Mouse (Mus musculus): ENCODE data around the gene Adcy2. TPM values are rescaled to one million over a fixed set of nuclear protein-coding genes. Genes with fewer than 3 reads are reported as not detected.

Adcy2 gene
- polyA plus RNA-seq, 1 experiment = not detected

DNA sequence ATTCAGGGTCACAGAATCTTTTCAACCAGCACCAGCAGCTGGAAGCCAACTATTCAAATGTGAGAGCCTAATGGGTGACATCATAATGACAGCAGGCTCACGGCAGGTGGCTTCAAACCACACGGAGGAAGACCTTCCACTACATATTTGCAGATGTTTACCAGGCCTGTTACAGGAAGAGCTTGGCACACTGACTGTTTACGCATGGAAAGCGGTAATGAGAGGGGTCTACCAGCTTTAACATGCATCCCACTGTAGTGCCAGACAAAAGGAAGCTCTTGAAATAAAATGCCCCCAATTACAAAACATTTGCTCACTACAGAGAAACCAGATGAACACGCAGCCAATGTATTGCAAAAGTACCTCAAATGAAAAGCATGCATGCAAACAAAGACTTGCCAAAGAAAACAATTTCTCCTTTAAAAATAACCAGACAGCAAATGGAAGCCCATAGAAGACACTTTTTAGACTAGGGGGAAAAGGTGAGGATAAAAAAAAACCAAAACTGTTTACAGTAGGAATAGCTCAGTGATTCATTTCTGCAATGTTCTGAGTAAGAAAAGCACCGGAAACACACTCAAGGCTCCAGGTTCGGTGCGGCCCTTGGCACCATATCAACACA lies 163.8 kb downstream of the Adcy2 start:
- no peak for TF ChIP-seq MYOG (IDR thresholded peaks at IDR 0.05; ENCODE audit: control insufficient read depth, extremely low read depth, insufficient read length)
- no peak for TF ChIP-seq FOSL1 (IDR thresholded peaks at IDR 0.05; ENCODE audit: insufficient read depth, low read length, poor library complexity, severe bottlenecking)
- no peak for TF ChIP-seq USF1 (IDR thresholded peaks at IDR 0.05; ENCODE audit: low read depth)
- no peak for TF ChIP-seq CEBPB (IDR thresholded peaks at IDR 0.05; ENCODE audit: low read depth)
- no peak for TF ChIP-seq MAX (IDR thresholded peaks at IDR 0.05)
- TF ChIP-seq CTCF (IDR thresholded peaks at IDR 0.05; ENCODE audit: control insufficient read depth, insufficient read depth, insufficient read length) = no peak
- TF ChIP-seq MYOD1 (IDR thresholded peaks at IDR 0.05; ENCODE audit: control insufficient read depth, insufficient read length, low read depth) = no peak
- H3K36me3 ChIP-seq (ENCODE audit: control insufficient read depth, insufficient read depth) = no peaks in the 10 kb centered on the region

GRCm38 (mm10) chr13:68832141-68832540 lies 167.2 kb downstream of the Adcy2 start:
- no peak overlapping the region for H3K4me3 ChIP-seq (ENCODE audit: insufficient read depth, poor library complexity, severe bottlenecking)
- no peaks in the 10 kb centered on the region for H3K79me3 ChIP-seq (ENCODE audit: low read depth)
- H3K36me3 ChIP-seq (ENCODE audit: control insufficient read depth, insufficient read depth) = no peaks in the 10 kb centered on the region
- no peak for TF ChIP-seq MAX (IDR thresholded peaks at IDR 0.05)
- TF ChIP-seq MYOD1 (IDR thresholded peaks at IDR 0.05; ENCODE audit: control insufficient read depth, insufficient read length, low read depth) = no peak
- TF ChIP-seq CTCF (IDR thresholded peaks at IDR 0.05; ENCODE audit: control insufficient read depth, insufficient read depth, insufficient read length) = no peak
- TF ChIP-seq USF1 (IDR thresholded peaks at IDR 0.05; ENCODE audit: low read depth) = no peak
- no peak for TF ChIP-seq CEBPB (IDR thresholded peaks at IDR 0.05; ENCODE audit: low read depth)
- TF ChIP-seq MYOG (IDR thresholded peaks at IDR 0.05; ENCODE audit: control insufficient read depth, extremely low read depth, insufficient read length) = no peak
- no peak for TF ChIP-seq FOSL1 (IDR thresholded peaks at IDR 0.05; ENCODE audit: insufficient read depth, low read length, poor library complexity, severe bottlenecking)
- H3ac ChIP-seq (ENCODE audit: control insufficient read depth, insufficient read length, low read depth) = no peak overlapping the region
- H3K79me2 ChIP-seq (ENCODE audit: control insufficient read depth, insufficient read depth) = no peaks in the 10 kb centered on the region
- no peaks in the 10 kb centered on the region for H3K27me3 ChIP-seq (ENCODE audit: control insufficient read depth, insufficient read depth, insufficient read length)

More for the DNA sequence above, 163.8 kb downstream of the Adcy2 start:
- H3K4me3 ChIP-seq (ENCODE audit: insufficient read depth, poor library complexity, severe bottlenecking) = no peak overlapping the region
- H3ac ChIP-seq (ENCODE audit: control insufficient read depth, insufficient read length, low read depth) = no peak overlapping the region
- H3K79me3 ChIP-seq (ENCODE audit: low read depth) = no peaks in the 10 kb centered on the region
- H3K27me3 ChIP-seq (ENCODE audit: control insufficient read depth, insufficient read depth, insufficient read length) = no peaks in the 10 kb centered on the region
- no peaks in the 10 kb centered on the region for H3K79me2 ChIP-seq (ENCODE audit: control insufficient read depth, insufficient read depth)

DNA sequence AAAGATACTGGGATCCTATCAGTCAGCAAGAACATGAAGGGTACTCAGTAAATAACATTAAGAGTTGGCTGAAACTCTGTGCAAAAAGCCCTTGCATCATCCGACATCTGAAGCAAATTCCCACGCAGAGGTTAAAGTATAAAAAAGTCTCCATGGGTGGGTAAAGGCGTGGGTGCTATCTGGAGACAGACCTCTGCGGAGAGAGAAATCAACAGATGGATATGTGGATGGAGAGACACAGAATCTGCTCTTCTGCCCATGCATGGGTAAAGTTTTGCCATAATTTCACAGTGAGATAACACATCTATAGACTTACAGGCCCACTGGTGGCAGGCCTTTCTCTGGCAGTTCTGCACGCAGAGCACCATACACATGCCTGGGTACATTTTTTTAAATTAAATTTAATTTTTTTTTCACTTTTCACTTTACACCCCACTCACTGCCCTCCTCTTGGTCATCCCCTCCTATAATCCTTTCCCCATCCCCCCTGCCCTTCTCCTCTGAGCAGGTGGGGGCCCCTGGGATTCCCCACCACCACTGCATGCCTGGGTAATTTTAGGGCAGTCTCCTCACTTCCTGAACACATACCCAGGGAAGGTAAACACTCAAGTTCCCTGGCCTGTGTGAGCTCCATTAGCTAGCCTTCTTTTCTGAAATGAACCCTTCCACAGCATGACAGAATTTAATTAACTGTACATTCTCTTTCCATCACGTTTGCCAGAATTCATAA lies 169.1 kb downstream of the Adcy2 start:
- H3K79me3 ChIP-seq (ENCODE audit: low read depth) = no peaks in the 10 kb centered on the region
- no peaks in the 10 kb centered on the region for H3K79me2 ChIP-seq (ENCODE audit: control insufficient read depth, insufficient read depth)
- no peaks in the 10 kb centered on the region for H3K27me3 ChIP-seq (ENCODE audit: control insufficient read depth, insufficient read depth, insufficient read length)
- no peak overlapping the region for H3K4me3 ChIP-seq (ENCODE audit: insufficient read depth, poor library complexity, severe bottlenecking)
- TF ChIP-seq FOSL1 (IDR thresholded peaks at IDR 0.05; ENCODE audit: insufficient read depth, low read length, poor library complexity, severe bottlenecking) (no peak), MAX (IDR thresholded peaks at IDR 0.05) (no peak), CTCF (IDR thresholded peaks at IDR 0.05; ENCODE audit: control insufficient read depth, insufficient read depth, insufficient read length) (no peak), MYOD1 (IDR thresholded peaks at IDR 0.05; ENCODE audit: control insufficient read depth, insufficient read length, low read depth) (no peak), USF1 (IDR thresholded peaks at IDR 0.05; ENCODE audit: low read depth) (no peak), CEBPB (IDR thresholded peaks at IDR 0.05; ENCODE audit: low read depth) (no peak), MYOG (IDR thresholded peaks at IDR 0.05; ENCODE audit: control insufficient read depth, extremely low read depth, insufficient read length) (no peak)
- H3K36me3 ChIP-seq (ENCODE audit: control insufficient read depth, insufficient read depth) = no peaks in the 10 kb centered on the region
- H3ac ChIP-seq (ENCODE audit: control insufficient read depth, insufficient read length, low read depth) = no peak overlapping the region

- no peaks in the 10 kb centered on the region for H3K79me3 ChIP-seq (ENCODE audit: low read depth)
- H3K36me3 ChIP-seq (ENCODE audit: control insufficient read depth, insufficient read depth) = no peaks in the 10 kb centered on the region
- no peak overlapping the region for H3ac ChIP-seq (ENCODE audit: control insufficient read depth, insufficient read length, low read depth)
- no peaks in the 10 kb centered on the region for H3K79me2 ChIP-seq (ENCODE audit: control insufficient read depth, insufficient read depth)
- no peaks in the 10 kb centered on the region for H3K27me3 ChIP-seq (ENCODE audit: control insufficient read depth, insufficient read depth, insufficient read length)
- no peak overlapping the region for H3K4me3 ChIP-seq (ENCODE audit: insufficient read depth, poor library complexity, severe bottlenecking)
- TF ChIP-seq MYOD1 (IDR thresholded peaks at IDR 0.05; ENCODE audit: control insufficient read depth, insufficient read length, low read depth) = no peak
- TF ChIP-seq FOSL1 (IDR thresholded peaks at IDR 0.05; ENCODE audit: insufficient read depth, low read length, poor library complexity, severe bottlenecking) = no peak
- no peak for TF ChIP-seq USF1 (IDR thresholded peaks at IDR 0.05; ENCODE audit: low read depth)
- no peak for TF ChIP-seq CEBPB (IDR thresholded peaks at IDR 0.05; ENCODE audit: low read depth)
- no peak for TF ChIP-seq MAX (IDR thresholded peaks at IDR 0.05)
- TF ChIP-seq MYOG (IDR thresholded peaks at IDR 0.05; ENCODE audit: control insufficient read depth, extremely low read depth, insufficient read length) = no peak
- no peak for TF ChIP-seq CTCF (IDR thresholded peaks at IDR 0.05; ENCODE audit: control insufficient read depth, insufficient read depth, insufficient read length)
Observed at GRCm38 (mm10) chr13:68828441-68828840, 170.9 kb downstream of the Adcy2 start.

DNA sequence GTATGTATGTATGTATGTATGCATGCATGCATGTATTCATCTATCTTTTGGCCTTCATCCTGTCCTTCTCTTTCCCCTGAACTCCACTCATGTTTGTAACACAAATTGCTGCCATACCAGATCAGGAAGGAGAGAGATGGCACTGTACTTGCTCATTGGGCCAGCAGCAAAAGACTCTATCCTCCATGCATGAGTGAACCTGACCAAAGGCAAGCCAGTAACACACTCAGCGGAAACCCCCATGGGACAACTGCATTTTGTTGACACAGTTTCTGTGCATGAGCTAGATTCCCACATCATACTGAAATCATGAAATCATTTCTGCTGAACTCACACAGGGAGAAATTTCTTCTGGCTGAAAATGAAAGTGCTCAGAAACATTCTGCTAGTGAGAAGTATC lies 172.9 kb downstream of the Adcy2 start:
- no peaks in the 10 kb centered on the region for H3K36me3 ChIP-seq (ENCODE audit: control insufficient read depth, insufficient read depth)
- H3ac ChIP-seq (ENCODE audit: control insufficient read depth, insufficient read length, low read depth) = no peak overlapping the region
- no peaks in the 10 kb centered on the region for H3K79me2 ChIP-seq (ENCODE audit: control insufficient read depth, insufficient read depth)
- no peaks in the 10 kb centered on the region for H3K79me3 ChIP-seq (ENCODE audit: low read depth)
- TF ChIP-seq CEBPB (IDR thresholded peaks at IDR 0.05; ENCODE audit: low read depth) (no peak), FOSL1 (IDR thresholded peaks at IDR 0.05; ENCODE audit: insufficient read depth, low read length, poor library complexity, severe bottlenecking) (no peak), USF1 (IDR thresholded peaks at IDR 0.05; ENCODE audit: low read depth) (no peak), MYOG (IDR thresholded peaks at IDR 0.05; ENCODE audit: control insufficient read depth, extremely low read depth, insufficient read length) (no peak), MAX (IDR thresholded peaks at IDR 0.05) (no peak), MYOD1 (IDR thresholded peaks at IDR 0.05; ENCODE audit: control insufficient read depth, insufficient read length, low read depth) (no peak), CTCF (IDR thresholded peaks at IDR 0.05; ENCODE audit: control insufficient read depth, insufficient read depth, insufficient read length) (no peak)
- no peaks in the 10 kb centered on the region for H3K27me3 ChIP-seq (ENCODE audit: control insufficient read depth, insufficient read depth, insufficient read length)
- no peak overlapping the region for H3K4me3 ChIP-seq (ENCODE audit: insufficient read depth, poor library complexity, severe bottlenecking)
